Mouse (Mus musculus) cerebellum, adult 2 months (tissue): ENCODE results near the gene Slc43a1.

Source experiments
- CTCF ChIP-seq: fragments of 200-500 bp; IDR thresholded peaks from 2 replicates; pipeline ENCODE4 v1.5.1; 2011; ENCODE audit warnings: low read depth, mild to moderate bottlenecking, control low read depth, low read length, moderate library complexity, borderline replicate concordance; ENCODE audit not compliant: insufficient read depth
- POLR2A ChIP-seq: fragments of 200-500 bp; IDR thresholded peaks from 2 replicates; pipeline ENCODE4 v1.6.1; 2011; ENCODE audit warnings: low read length, control low read depth, borderline replicate concordance; ENCODE audit not compliant: insufficient read depth

DNA sequence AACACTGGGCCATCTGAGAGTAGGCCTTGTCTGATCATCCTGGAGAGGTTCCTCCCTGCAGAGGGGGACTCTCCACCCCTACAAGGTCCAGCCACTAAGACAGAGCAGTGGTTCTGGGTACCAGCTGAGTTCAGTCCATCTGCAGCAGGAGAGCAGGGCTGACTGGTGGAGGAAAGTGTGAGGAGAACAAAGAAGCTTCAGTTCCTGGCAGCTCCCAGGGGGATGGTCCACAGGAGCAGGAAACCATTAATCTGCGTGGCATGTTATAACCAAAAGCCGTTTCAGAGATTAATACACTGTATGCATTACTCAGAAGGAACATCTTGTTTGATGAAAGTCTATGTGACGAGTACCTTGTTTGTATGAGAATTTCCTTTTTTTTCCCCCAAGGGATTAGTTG is 74.1 kb downstream of the Slc43a1 start:
- no peak for TF ChIP-seq CTCF
- no peak for TF ChIP-seq POLR2A
